Mouse (Mus musculus) lung, embryonic 14.5 days (tissue): ENCODE data around the gene Rnf151. TPM values are rescaled to one million over a fixed set of nuclear protein-coding genes. Genes with fewer than 3 reads are reported as not detected.
A peak's percentile ranks its signal among the peaks of the same experiment; 100 is the strongest.
"Not testable (repeated sequence)": the region's sequence is repeated elsewhere in the genome, so short reads cannot be mapped to it uniquely, and the experiment has no call there.

Experiments used
- ATAC-seq: fragments of 200-750 bp; cut with Nextera tagmentation; 2 replicates; pipeline ENCODE4 v1.8.0; 2017; ENCODE audit warnings: mild to moderate bottlenecking, moderate TSS enrichment, moderate library complexity; ENCODE audit not compliant: insufficient read depth
- DNase-seq: peaks from one replicate; pipeline ENCODE4 v3.0.0-alpha.2; 2015
- H3K27ac ChIP-seq: fragments of 300-500 bp; sonication (generic); 2 replicates; pipeline ENCODE4 v1.5.1; 2014; ENCODE audit warnings: low read depth, mild to moderate bottlenecking, moderate library complexity
- H3K27me3 ChIP-seq: fragments of 300-500 bp; sonication (generic); 2 replicates; pipeline ENCODE4 v1.6.1; 2014; ENCODE audit warnings: low read length, control low read depth; ENCODE audit not compliant: insufficient read depth
- H3K36me3 ChIP-seq: fragments of 300-500 bp; sonication (generic); 2 replicates; pipeline ENCODE4 v1.6.1; 2014; ENCODE audit warnings: control low read depth; ENCODE audit not compliant: insufficient read depth
- H3K4me1 ChIP-seq: fragments of 300-500 bp; sonication (generic); 2 replicates; pipeline ENCODE4 v1.6.1; 2014; ENCODE audit warnings: antibody characterized with exemption, control low read depth; ENCODE audit not compliant: insufficient read depth
- H3K4me2 ChIP-seq: fragments of 300-500 bp; sonication (generic); 2 replicates; pipeline ENCODE4 v1.6.1; 2014; ENCODE audit warnings: mild to moderate bottlenecking
- H3K4me3 ChIP-seq: fragments of 300-500 bp; sonication (generic); 2 replicates; pipeline ENCODE4 v1.5.1; 2014; ENCODE audit warnings: low read depth, low read length
- H3K9ac ChIP-seq: fragments of 300-500 bp; sonication (generic); 2 replicates; pipeline ENCODE4 v1.6.1; 2014
- H3K9me3 ChIP-seq: fragments of 300-500 bp; sonication (generic); 2 replicates; pipeline ENCODE4 v1.6.1; 2016; ENCODE audit warnings: low read depth, low read length, control low read depth
- CTCF ChIP-seq: IDR thresholded peaks from 2 replicates; pipeline ENCODE4 v1.5.1; 2016; ENCODE audit warnings: antibody characterized with exemption, low read depth
- WGBS: fragments of 180-500 bp; shearing (Covaris S2); extraction: QIAGEN DNeasy Blood & Tissue Kit; methylation state at CpG from one replicate; pipeline ENCODE4 v1.1.7; 2014; 5-methylcytosine and 5-hydroxymethylcytosine counted together
- polyA plus RNA-seq: library from polyadenylated mRNA; unstranded; fragments of >200 nt; fragmentation: Nextera tagmentation; extraction: Ambion mirVana; gene quantifications from 2 replicates; pipeline ENCODE4 v1.2.1, GENCODE M21; 2014

The Rnf151 gene
- polyA plus RNA-seq, 1 experiment from 2014 or later, result 0.71 TPM

DNA sequence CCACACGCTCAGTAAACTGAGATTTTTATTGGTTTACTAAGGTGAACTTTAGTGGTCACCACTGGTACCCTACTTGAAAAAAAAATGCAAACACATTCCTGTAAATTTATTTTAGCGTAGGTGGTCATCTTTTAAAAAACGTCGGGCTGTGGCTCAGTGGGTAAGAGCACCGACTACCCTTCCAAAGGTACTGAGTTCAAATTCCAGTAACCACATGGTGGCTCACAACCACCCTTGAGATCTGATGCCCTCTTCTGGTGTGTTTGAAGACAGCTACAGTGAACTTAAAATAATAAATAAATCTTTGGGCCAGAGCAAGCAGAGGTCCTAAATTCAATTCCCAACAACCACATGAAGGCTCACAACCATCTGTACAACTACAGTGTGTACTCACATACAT is 1.1 kb upstream of the Rnf151 start:
- H3K27me3 ChIP-seq, H3K27ac ChIP-seq, ATAC-seq, H3K4me1 ChIP-seq, DNase-seq, H3K9me3 ChIP-seq: not testable (repeated sequence)
- H3K4me2 ChIP-seq, result peak overlapping the region; percentile 66
- H3K36me3 ChIP-seq, result peaks cover 47% of the 10 kb centered on the region
- 58% methylated on average over 5 of the region's 5 CpGs for WGBS
- H3K4me3 ChIP-seq, result peak overlapping the region; percentile 90
- peak; percentile 30; the same call in 1 of the 2 replicates for TF ChIP-seq CTCF
- peak overlapping the region; percentile 95 for H3K9ac ChIP-seq

GRCm38 (mm10) chr17:24716166-24716682 is 1.6 kb downstream of the Rnf151 start:
- Histone ChIP-seq H3K4me1 (0 out of 2 replicates have a peak, but pooled peaks cover 5% of the 10 kb centered on the region), H3K27me3 (no peaks in the 10 kb centered on the region), H3K36me3 (peaks cover 32% of the 10 kb centered on the region), H3K4me2 (no peak overlapping the region), H3K27ac (no peak overlapping the region), H3K9me3 (no peaks in the 10 kb centered on the region), H3K4me3 (no peak overlapping the region), H3K9ac (no peak overlapping the region)
- DNase-seq (no peak), ATAC-seq (no peak)
- TF ChIP-seq CTCF, result no peak
- 96% methylated on average over 15 of the region's 15 CpGs for WGBS

- Histone ChIP-seq H3K4me1 (0 out of 2 replicates have a peak, but pooled peaks cover 4% of the 10 kb centered on the region), H3K36me3 (peaks cover 26% of the 10 kb centered on the region; the same call in 1 of the 2 replicates), H3K4me2 (no peak overlapping the region), H3K9ac (no peak overlapping the region), H3K9me3 (no peaks in the 10 kb centered on the region), H3K27me3 (no peaks in the 10 kb centered on the region), H3K4me3 (no peak overlapping the region), H3K27ac (no peak overlapping the region)
- DNase-seq (no peak), ATAC-seq (no peak)
- whole genome bisulfite sequencing, result 84% methylated on average over 6 of the region's 6 CpGs
- TF ChIP-seq CTCF, result no peak
These were observed 2.3 kb downstream of the Rnf151 start for GRCm38 (mm10) chr17:24715556-24715955.

DNA sequence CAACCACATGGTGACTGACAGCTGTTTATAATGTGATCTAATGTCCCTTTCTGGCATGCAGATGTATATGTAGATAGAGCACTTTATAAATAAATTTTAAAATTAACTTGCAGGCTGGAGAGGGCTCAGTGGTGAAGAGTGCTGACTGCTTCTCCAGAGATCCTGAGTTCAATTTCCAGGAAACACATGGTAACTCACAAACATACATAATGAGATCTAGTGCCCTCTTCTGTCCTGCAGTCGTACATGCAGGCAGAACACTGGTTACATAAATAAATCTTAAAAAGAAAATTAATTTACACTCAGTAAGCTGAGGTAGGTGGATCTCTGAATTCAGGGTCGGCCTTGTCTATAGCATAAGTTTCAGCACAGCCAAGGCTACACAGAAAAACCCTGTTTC is 9.2 kb downstream of the Rnf151 start:
- DNase-seq, result peak; percentile 73
- Histone ChIP-seq H3K27me3 (no peaks in the 10 kb centered on the region), H3K4me2 (no peak overlapping the region), H3K27ac (no peak overlapping the region), H3K36me3 (peaks cover 18% of the 10 kb centered on the region), H3K9ac (no peak overlapping the region), H3K9me3 (no peaks in the 10 kb centered on the region), H3K4me1 (no peaks in the 10 kb centered on the region), H3K4me3 (no peak overlapping the region)
- TF ChIP-seq CTCF, result peak; percentile 58
- no peak for ATAC-seq
- WGBS, result 29% methylated on average over 2 of the region's 2 CpGs

GRCm38 (mm10) chr17:24707801-24708425 is 9.9 kb downstream of the Rnf151 start:
- DNase-seq, result no peak
- H3K4me3 ChIP-seq, result peak overlapping the region; percentile 81
- peak; percentile 53; the same call in 1 of the 2 replicates for ATAC-seq
- no peaks in the 10 kb centered on the region for H3K4me1 ChIP-seq
- H3K27ac ChIP-seq, result peak overlapping the region; percentile 79
- no peaks in the 10 kb centered on the region for H3K9me3 ChIP-seq
- no peaks in the 10 kb centered on the region for H3K27me3 ChIP-seq
- H3K36me3 ChIP-seq, result peaks cover 21% of the 10 kb centered on the region
- TF ChIP-seq CTCF, result no peak
- WGBS, result 4% methylated on average over 24 of the region's 24 CpGs
- H3K4me2 ChIP-seq, result peak overlapping the region; percentile 63
- H3K9ac ChIP-seq, result peak overlapping the region; percentile 74

- 3% methylated on average over 32 of the region's 32 CpGs for WGBS
- peak; percentile 98 for DNase-seq
- H3K4me3 ChIP-seq, result peak within 1 kb of the TSS; percentile 81
- H3K27me3 ChIP-seq, result no peaks in the 10 kb centered on the region
- ATAC-seq, result peak; percentile 90
- peak within 1 kb of the TSS; percentile 74 for H3K9ac ChIP-seq
- no peak for TF ChIP-seq CTCF
- peak within 1 kb of the TSS; percentile 79 for H3K27ac ChIP-seq
- H3K4me2 ChIP-seq, result peak within 1 kb of the TSS; percentile 63
- peaks cover 29% of the 10 kb centered on the region for H3K36me3 ChIP-seq
- H3K4me1 ChIP-seq, result no peaks in the 10 kb centered on the region
- no peaks in the 10 kb centered on the region for H3K9me3 ChIP-seq
These were observed 10.7 kb downstream of the Rnf151 start, which contains the start of gene Tbl3 for GRCm38 (mm10) chr17:24706982-24707800. TSS of gene Tbl3 (minus strand) at chr17:24707660.

GRCm38 (mm10) chr17:24705821-24706220 is 12.0 kb downstream of the Rnf151 start:
- Histone ChIP-seq H3K4me2 (peak overlapping the region; percentile 63), H3K9ac (no peak overlapping the region)
- TF ChIP-seq CTCF, result no peak

More at GRCm38 (mm10) chr17:24705821-24706220, 12.0 kb downstream of the Rnf151 start:
- 94% methylated on average over 3 of the region's 3 CpGs for whole genome bisulfite sequencing
- H3K4me3 ChIP-seq, result 0 out of 2 replicates have a peak overlapping the region, but pooled peaks have one; percentile 81
- no peaks in the 10 kb centered on the region for H3K27me3 ChIP-seq
- H3K36me3 ChIP-seq, result peaks cover 42% of the 10 kb centered on the region
- no peak for ATAC-seq
- DNase-seq, result no peak
- no peaks in the 10 kb centered on the region for H3K9me3 ChIP-seq
- no peaks in the 10 kb centered on the region for H3K4me1 ChIP-seq
- no peak overlapping the region for H3K27ac ChIP-seq
